Mouse (Mus musculus) kidney, adult 8-10 months (tissue): Measurements from ENCODE around the gene Kif26b.

Experiments used
- DNase-seq, 2 experiments: peaks; one replicate each; pipeline ENCODE4 v3.0.0; 2022

Kif26b gene

DNA sequence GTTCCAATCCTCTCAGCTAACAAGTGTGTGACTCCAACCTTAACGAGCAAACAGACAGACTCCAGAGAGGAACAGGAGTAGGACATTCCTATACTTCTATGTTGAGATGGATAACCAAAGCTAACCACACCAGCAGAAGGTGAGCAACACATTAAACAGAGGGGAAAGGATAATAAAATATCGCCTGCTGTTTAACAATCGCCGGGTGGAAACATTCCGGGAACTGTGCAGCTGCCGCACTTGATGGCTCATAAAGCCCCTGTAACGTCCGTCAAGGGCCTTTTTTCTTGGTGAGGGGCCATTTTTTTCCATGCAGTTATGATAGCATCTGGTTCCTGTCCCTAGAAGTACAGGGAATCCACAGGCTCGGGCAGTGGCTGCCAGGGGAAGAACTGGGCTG is 204.1 kb downstream of the Kif26b start:
- DNase-seq, result no peak

- no peak for DNase-seq
Measured at GRCm38 (mm10) chr1:178734576-178734975, 205.7 kb downstream of the Kif26b start.

DNA sequence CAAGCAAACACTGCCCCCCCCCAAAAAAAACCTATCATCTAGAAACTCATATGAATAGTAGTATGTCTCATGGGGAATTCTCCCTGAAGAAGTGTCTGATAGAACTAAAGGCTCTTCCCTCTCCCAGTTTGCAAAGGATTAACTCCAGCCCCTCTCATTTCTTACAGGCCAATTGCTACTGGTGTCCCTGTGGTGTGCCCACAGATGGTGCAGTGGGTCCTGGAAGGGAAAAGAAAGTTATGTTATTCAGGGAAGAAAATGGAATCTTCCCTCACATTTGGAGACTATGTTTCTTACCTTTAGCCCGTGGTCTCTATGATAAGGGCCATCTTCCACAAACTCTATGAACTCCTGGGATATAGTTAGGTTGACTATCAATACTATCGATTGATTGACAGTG is 208.0 kb downstream of the Kif26b start:
- no peak for DNase-seq

DNA sequence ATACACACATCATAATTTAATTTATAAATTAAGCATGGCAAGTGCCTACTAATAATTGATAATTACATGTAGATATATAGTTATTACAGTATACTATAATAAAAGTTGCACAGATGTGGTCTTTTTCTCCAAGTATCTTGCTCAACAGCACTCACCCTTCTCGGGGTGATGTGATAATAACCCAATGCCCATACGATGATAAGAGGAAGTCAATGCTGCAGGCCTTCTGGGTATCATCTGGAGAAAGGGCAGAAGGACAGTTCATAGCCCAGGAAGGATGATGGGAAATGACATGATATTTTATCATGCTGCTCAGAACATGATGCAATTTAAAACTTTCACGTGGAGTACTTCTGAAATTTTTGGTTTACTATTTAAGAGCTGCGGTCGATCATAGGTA is 214.9 kb downstream of the Kif26b start:
- no peak for DNase-seq

GRCm38 (mm10) chr1:178744526-178744925 is 215.6 kb downstream of the Kif26b start:
- DNase-seq, result no peak

DNA sequence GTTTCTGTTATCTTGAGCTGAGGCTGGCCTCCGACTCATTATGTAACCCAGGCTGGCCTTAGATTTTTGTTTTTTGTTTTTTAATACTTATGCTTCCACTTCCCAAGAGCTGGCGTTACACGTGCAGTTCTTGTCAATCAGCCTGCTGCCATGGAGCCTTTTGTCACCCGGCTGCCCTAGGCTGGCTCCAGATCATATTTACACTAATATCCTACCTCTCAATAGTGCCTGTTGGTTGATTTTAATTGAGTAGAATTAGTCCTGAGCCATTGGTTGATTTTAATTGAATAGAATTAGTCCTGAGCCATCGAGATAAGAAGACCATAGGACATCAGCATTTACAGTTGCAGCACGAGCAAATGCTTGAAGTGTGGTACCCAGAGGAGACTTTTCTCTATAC is 216.0 kb downstream of the Kif26b start:
- DNase-seq, result no peak

DNA sequence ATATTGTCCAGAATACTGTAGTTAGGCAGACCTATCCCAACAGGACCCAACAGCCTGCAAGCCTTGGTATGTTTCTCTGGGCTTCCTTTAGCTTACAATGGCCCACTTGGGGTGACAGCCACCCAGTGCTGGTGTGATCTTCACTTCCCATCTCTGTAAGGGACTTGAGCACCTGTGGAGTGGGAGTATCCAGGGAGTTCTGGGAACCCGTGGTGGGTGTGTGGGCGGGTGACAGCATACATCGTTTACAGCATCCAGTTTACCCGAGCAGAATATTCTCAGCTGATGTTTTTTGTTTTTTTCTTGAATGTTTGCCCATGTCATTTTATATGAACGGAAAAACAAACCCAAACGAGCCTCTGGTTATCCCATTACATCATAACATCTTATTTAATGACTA is 216.5 kb downstream of the Kif26b start:
- DNase-seq, result no peak

- no peak for DNase-seq
Measured at GRCm38 (mm10) chr1:178747279-178748221, 218.6 kb downstream of the Kif26b start.

GRCm38 (mm10) chr1:178748222-178748600 is 219.3 kb downstream of the Kif26b start:
- DNase-seq, result no peak

DNA sequence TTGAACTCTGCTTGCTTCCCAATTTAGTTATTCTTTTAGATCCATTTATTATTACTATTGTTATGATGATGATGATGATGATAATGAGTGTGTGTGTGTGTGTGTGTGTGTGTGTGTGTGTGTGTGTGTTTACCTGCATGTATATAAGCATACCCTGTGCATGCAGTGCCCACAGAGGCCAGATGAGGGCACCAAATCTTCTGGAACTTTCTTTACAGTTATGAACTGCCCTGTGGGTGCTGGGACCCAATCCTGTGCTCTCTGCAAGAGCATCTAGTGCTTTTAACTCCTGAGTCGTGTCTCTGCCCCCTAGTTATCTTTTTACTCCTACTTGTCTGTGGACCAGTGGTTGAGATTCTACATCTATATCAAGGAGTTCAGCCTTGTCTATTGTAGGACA is 219.7 kb downstream of the Kif26b start:
- no peak for DNase-seq

- DNase-seq, result no peak
Measured at GRCm38 (mm10) chr1:178749786-178750185, 220.9 kb downstream of the Kif26b start.

GRCm38 (mm10) chr1:178758441-178758840 is 229.5 kb downstream of the Kif26b start:
- DNase-seq, result no peak

DNA sequence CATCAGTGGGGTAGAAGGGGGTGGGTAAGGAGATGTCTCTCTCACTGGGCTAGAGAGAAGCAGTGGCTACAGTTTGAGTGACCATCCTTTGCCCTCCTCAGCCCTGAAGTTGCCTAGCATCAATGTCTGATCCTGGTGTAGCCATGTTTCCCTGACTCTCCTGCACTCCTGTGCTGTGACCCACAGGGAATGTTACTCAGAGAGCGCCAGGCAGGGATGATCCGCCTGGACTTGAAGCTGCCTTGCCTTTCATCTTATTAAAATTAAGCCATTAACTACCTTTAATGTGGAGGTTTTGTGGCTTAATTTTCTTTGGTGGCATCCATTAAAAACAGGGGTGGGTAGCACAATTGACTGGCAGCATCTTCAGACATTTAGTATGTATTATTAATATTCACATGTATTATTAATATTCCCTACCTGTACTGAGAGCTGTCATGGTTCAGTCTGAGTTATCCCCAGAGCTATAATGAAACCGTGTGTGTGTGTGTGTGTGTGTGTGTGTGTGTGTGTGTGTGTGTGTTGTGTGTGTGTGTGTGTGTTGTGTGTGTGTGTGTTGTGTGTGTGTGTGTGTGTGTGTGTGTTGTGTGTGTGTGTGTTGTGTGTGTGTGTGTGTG is 233.3 kb downstream of the Kif26b start:
- DNase-seq, result no peak

DNA sequence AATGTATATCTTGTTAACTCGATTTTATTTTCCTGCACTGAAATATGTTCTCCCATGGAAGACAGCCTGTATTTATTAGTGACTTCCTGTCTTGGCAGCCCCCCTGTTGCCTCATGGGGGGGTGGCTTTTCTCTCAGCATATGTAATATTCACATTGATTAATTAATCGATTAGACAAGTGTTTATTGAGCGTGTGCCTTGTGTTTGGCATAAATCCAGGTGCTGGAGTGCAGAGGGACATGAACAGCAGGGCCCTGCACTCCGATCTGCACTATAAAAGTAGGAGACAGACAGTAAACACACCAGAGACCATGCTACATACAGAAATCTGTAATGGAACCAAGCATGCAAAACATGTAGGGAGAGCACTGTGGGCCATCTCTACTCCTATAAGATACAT is 236.0 kb downstream of the Kif26b start:
- no peak for DNase-seq

DNA sequence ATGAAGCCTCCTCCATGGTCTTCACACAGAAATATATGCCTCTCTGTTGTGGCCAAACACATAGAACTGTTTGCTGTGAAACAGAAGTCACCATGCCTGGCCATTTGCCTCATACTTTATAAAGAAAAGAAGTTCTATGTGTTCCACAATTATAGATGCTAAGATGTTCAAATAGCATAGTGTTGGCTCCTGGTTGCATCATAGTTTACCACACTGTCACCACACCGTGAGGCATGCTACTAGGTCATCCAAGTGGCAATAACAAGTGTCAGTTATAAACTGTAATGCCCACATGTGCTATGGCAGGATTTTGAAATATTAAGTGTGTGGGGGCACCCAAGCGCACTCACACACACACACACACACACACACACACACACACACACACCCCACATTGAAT is 236.7 kb downstream of the Kif26b start:
- DNase-seq, result no peak

GRCm38 (mm10) chr1:178768976-178769375 is 240.1 kb downstream of the Kif26b start:
- DNase-seq, result no peak

DNA sequence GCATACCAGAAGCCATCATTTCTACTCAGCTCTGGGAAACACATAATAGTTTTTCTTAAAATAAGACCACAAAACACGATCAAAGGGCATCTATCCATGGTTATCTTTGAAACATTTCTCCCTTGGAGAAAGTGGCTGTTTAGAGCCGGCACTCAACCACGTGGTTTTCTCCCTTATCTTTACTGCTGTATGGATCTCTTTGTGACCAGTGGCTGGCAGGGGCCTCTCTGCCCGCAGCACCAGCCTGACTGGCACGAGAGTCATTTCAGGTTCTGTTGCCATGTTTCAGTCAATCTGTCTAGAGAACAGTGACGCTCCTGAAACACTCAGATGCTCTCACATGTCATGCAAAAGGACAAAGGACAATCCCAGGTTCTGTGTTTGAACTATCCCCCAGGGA is 241.1 kb downstream of the Kif26b start:
- no peak for DNase-seq

DNA sequence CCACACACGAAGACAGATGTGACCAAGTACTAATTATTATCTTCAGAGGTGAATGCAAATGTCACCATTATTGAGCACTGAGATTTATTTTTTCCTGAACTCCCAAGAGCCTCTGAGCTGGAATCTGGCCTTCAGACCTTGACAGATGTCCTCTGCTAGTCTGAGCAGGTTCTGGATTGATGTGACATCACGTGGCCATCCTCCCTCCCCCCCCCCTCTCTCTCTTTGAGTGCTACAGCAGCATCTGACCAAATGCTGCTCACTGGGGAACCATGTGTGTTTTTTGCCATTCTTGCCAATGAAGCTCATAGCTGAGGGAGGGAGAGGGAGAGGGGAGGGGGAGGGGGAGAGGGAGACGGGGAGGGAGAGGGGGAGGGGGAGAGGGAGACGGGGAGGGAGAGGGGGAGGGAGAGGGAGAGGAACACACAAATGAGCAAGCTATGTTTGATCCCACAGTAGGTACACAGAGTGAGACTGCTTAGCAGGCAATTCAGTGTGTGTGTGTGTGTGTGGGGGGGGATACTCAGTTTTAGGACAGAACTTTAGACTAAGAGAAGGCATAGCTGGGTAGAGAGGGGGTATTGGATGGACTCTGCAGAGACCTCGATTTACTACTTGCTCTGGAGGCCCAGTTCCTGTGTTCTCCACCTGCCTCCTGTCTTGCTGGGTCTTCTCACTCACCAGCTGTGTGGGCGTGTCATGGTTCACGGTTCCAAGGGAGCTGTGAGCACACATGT is 241.9 kb downstream of the Kif26b start:
- no peak for DNase-seq

- DNase-seq, result no peak
Measured at GRCm38 (mm10) chr1:178779742-178780141, 250.8 kb downstream of the Kif26b start.

DNA sequence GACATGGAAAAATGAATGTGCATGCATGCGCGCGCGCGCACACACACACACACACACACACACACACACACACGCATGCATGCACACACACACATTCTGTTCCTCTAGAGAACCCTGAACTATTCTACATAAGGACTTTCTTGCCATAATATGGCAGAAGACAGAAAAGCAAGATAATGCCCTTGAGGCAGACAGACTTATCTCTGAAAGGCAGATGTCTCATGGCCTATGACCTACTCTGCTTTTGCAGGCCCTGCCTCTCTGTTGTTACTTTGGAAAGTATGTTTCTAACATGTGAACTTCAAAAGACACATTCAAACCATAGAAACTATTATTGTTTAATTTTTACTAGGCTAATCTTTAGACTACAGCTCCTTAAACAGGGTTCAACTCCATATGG is 255.1 kb downstream of the Kif26b start:
- DNase-seq, result no peak

- DNase-seq, result no peak
Measured at GRCm38 (mm10) chr1:178791266-178791665, 262.3 kb downstream of the Kif26b start.

- DNase-seq, result no peak
Measured at GRCm38 (mm10) chr1:178792726-178793125, 263.8 kb downstream of the Kif26b start.

DNA sequence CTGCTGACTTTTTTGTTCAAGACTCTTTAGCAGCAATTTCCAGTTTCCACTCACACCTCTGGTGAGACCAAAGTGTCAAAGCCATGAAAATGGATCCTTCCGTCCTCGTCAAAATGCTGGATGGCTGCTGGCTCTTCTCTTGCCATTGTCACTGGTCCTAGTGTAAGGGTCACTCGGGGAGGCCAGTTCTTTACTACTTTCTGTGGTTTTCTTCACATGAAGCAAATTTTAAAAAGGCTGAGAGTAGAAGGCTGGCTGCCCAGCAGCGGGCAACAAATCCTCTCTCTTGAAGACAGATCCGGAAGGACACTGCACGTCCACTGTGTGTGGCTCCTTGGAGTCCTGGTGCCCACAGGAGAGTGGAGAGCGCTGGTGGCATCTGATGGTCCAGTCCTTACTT is 265.9 kb downstream of the Kif26b start:
- DNase-seq, result no peak

DNA sequence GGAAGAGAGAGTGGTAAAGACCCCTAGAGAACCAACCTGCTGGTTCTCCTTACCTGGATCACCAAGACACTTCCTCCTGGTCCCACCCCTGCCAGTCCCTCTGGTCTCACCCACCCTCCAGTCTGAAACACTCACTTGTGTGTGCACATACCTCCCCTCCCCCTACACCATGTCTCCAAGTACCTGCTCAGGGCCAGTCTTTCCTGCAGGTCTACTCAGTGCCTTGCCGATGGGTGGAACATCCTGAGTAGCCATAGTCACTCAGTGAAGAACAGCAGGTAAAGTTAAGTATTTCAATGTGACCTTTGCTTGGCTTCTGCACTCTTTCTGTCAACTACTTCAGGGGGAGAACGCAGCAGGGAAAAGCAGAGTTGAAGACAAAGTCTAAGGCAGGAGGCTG is 268.5 kb downstream of the Kif26b start:
- DNase-seq, result no peak
